Mouse (Mus musculus): ENCODE measurements at regions not wholly inside any gene's neighbourhood (a gene's known extent, or its start where the extent isn't known, plus 50 kb on each side); places are given as distances from the start of the nearest gene placed in this dataset.
"Not testable (repeated sequence)": the region's sequence is repeated elsewhere in the genome, so short reads cannot be mapped to it uniquely, and the experiment has no call there.

- ATAC-seq (ENCODE audit: insufficient number of reproducible peaks, insufficient read depth, low FRiP score, low read depth) = no peak
- H3K36me3 ChIP-seq (ENCODE audit: control insufficient read depth, insufficient read depth, low read length) = no peaks in the 10 kb centered on the region
- 62% methylated on average over 8 of the region's 8 CpGs for WGBS
- H3K9ac ChIP-seq (ENCODE audit: low read length) = no peak overlapping the region
- H3K4me1 ChIP-seq (ENCODE audit: control insufficient read depth in 2 of 2, insufficient read depth in 2 of 2, low read length in 2 of 2) = peaks cover 0 to 2% of the 10 kb centered on the region in 2 experiments; a peak in 1 of 4 replicates
- no peaks in the 10 kb centered on the region for H3K9me3 ChIP-seq (ENCODE audit: control insufficient read depth, low read length)
- H3K27me3 ChIP-seq (ENCODE audit: control insufficient read depth, insufficient read depth, low read length) = no peaks in the 10 kb centered on the region
- H3K4me2 ChIP-seq (ENCODE audit: low read length) = no peak overlapping the region
- no peak overlapping the region for H3K4me3 ChIP-seq (ENCODE audit: control insufficient read depth in 1 of 2, insufficient read depth in 1 of 2, low read depth in 1 of 2, low read length in 2 of 2)
- H3K27ac ChIP-seq (replicated peaks in 1 of 2; ENCODE audit: control insufficient read depth in 1 of 2, insufficient read depth in 1 of 2, low read depth in 2 of 2, low read length in 2 of 2) = no peak overlapping the region
Measured at GRCm38 (mm10) chr1:166900441-166901161, 100.6 kb upstream of the Fam78b start.

GRCm38 (mm10) chr1:166901574-166901973 lies 99.6 kb upstream of the Fam78b start:
- Histone ChIP-seq H3K4me1 (ENCODE audit: control insufficient read depth in 2 of 2, insufficient read depth in 2 of 2, low read length in 2 of 2) (peaks cover 0 to 2% of the 10 kb centered on the region in 2 experiments; a peak in 1 of 4 replicates), H3K27ac (replicated peaks in 1 of 2; ENCODE audit: control insufficient read depth in 1 of 2, insufficient read depth in 1 of 2, low read depth in 2 of 2, low read length in 2 of 2) (no peak overlapping the region)

GRCm38 (mm10) chr1:166903417-166903816 lies 97.8 kb upstream of the Fam78b start:
- H3K27me3 ChIP-seq (ENCODE audit: control insufficient read depth, insufficient read depth, low read length) = no peaks in the 10 kb centered on the region
- H3K4me1 ChIP-seq (ENCODE audit: control insufficient read depth in 2 of 2, insufficient read depth in 2 of 2, low read length in 2 of 2) = peaks cover 0 to 2% of the 10 kb centered on the region in 2 experiments; a peak in 1 of 4 replicates
- H3K4me3 ChIP-seq (ENCODE audit: control insufficient read depth in 1 of 2, insufficient read depth in 1 of 2, low read depth in 1 of 2, low read length in 2 of 2) = no peak overlapping the region
- WGBS = 67% methylated on average over 5 of the region's 5 CpGs
- H3K4me2 ChIP-seq (ENCODE audit: low read length) = no peak overlapping the region
- H3K9me3 ChIP-seq (ENCODE audit: control insufficient read depth, low read length) = no peaks in the 10 kb centered on the region
- H3K36me3 ChIP-seq (ENCODE audit: control insufficient read depth, insufficient read depth, low read length) = no peaks in the 10 kb centered on the region
- no peak overlapping the region for H3K9ac ChIP-seq (ENCODE audit: low read length)
- no peak overlapping the region for H3K27ac ChIP-seq (replicated peaks in 1 of 2; ENCODE audit: control insufficient read depth in 1 of 2, insufficient read depth in 1 of 2, low read depth in 2 of 2, low read length in 2 of 2)
- no peak for ATAC-seq (ENCODE audit: insufficient number of reproducible peaks, insufficient read depth, low FRiP score, low read depth)

More at GRCm38 (mm10) chr1:166901574-166901973, 99.6 kb upstream of the Fam78b start:
- Histone ChIP-seq H3K4me2 (ENCODE audit: low read length) (no peak overlapping the region), H3K4me3 (ENCODE audit: control insufficient read depth in 1 of 2, insufficient read depth in 1 of 2, low read depth in 1 of 2, low read length in 2 of 2) (no peak overlapping the region), H3K36me3 (ENCODE audit: control insufficient read depth, insufficient read depth, low read length) (no peaks in the 10 kb centered on the region), H3K27me3 (ENCODE audit: control insufficient read depth, insufficient read depth, low read length) (no peaks in the 10 kb centered on the region), H3K9me3 (ENCODE audit: control insufficient read depth, low read length) (no peaks in the 10 kb centered on the region), H3K9ac (ENCODE audit: low read length) (no peak overlapping the region)
- ATAC-seq (ENCODE audit: insufficient number of reproducible peaks, insufficient read depth, low FRiP score, low read depth) = no peak
- WGBS = 51% methylated on average over 4 of the region's 4 CpGs

GRCm38 (mm10) chr1:166908231-166908805 lies 92.9 kb upstream of the Fam78b start:
- no peak for ATAC-seq (ENCODE audit: insufficient number of reproducible peaks, insufficient read depth, low FRiP score, low read depth)
- H3K4me1 ChIP-seq (ENCODE audit: control insufficient read depth in 2 of 2, insufficient read depth in 2 of 2, low read length in 2 of 2) = no peaks in the 10 kb centered on the region

GRCm38 (mm10) chr1:166912195-166912594 lies 89.0 kb upstream of the Fam78b start:
- not testable (repeated sequence) for H3K27me3 ChIP-seq (ENCODE audit: control insufficient read depth, insufficient read depth, low read length); H3K36me3 ChIP-seq (ENCODE audit: control insufficient read depth, insufficient read depth, low read length); H3K27ac ChIP-seq (replicated peaks in 1 of 2; ENCODE audit: control insufficient read depth in 1 of 2, insufficient read depth in 1 of 2, low read depth in 2 of 2, low read length in 2 of 2); ATAC-seq (ENCODE audit: insufficient number of reproducible peaks, insufficient read depth, low FRiP score, low read depth); H3K9ac ChIP-seq (ENCODE audit: low read length); H3K4me1 ChIP-seq (ENCODE audit: control insufficient read depth in 2 of 2, insufficient read depth in 2 of 2, low read length in 2 of 2); H3K4me2 ChIP-seq (ENCODE audit: low read length); H3K9me3 ChIP-seq (ENCODE audit: control insufficient read depth, low read length); H3K4me3 ChIP-seq (ENCODE audit: control insufficient read depth in 1 of 2, insufficient read depth in 1 of 2, low read depth in 1 of 2, low read length in 2 of 2)
- WGBS = 81% methylated on average over 7 of the region's 10 CpGs

More at GRCm38 (mm10) chr1:166908231-166908805, 92.9 kb upstream of the Fam78b start:
- Histone ChIP-seq H3K27ac (replicated peaks in 1 of 2; ENCODE audit: control insufficient read depth in 1 of 2, insufficient read depth in 1 of 2, low read depth in 2 of 2, low read length in 2 of 2) (no peak overlapping the region), H3K36me3 (ENCODE audit: control insufficient read depth, insufficient read depth, low read length) (no peaks in the 10 kb centered on the region), H3K9ac (ENCODE audit: low read length) (no peak overlapping the region), H3K27me3 (ENCODE audit: control insufficient read depth, insufficient read depth, low read length) (no peaks in the 10 kb centered on the region), H3K4me2 (ENCODE audit: low read length) (no peak overlapping the region), H3K9me3 (ENCODE audit: control insufficient read depth, low read length) (no peaks in the 10 kb centered on the region), H3K4me3 (ENCODE audit: control insufficient read depth in 1 of 2, insufficient read depth in 1 of 2, low read depth in 1 of 2, low read length in 2 of 2) (no peak overlapping the region)
- 65% methylated on average over 10 of the region's 10 CpGs for WGBS

- Histone ChIP-seq H3K27me3 (ENCODE audit: control insufficient read depth, insufficient read depth, low read length) (no peaks in the 10 kb centered on the region), H3K9me3 (ENCODE audit: control insufficient read depth, low read length) (no peaks in the 10 kb centered on the region), H3K4me2 (ENCODE audit: low read length) (no peak overlapping the region), H3K36me3 (ENCODE audit: control insufficient read depth, insufficient read depth, low read length) (no peaks in the 10 kb centered on the region), H3K4me1 (ENCODE audit: control insufficient read depth in 2 of 2, insufficient read depth in 2 of 2, low read length in 2 of 2) (no peaks in the 10 kb centered on the region), H3K27ac (replicated peaks in 1 of 2; ENCODE audit: control insufficient read depth in 1 of 2, insufficient read depth in 1 of 2, low read depth in 2 of 2, low read length in 2 of 2) (no peak overlapping the region), H3K9ac (ENCODE audit: low read length) (no peak overlapping the region), H3K4me3 (ENCODE audit: control insufficient read depth in 1 of 2, insufficient read depth in 1 of 2, low read depth in 1 of 2, low read length in 2 of 2) (no peak overlapping the region)
- ATAC-seq (ENCODE audit: insufficient number of reproducible peaks, insufficient read depth, low FRiP score, low read depth) = no peak
- 81% methylated on average over 16 of the region's 16 CpGs for WGBS
Measured at GRCm38 (mm10) chr1:166922911-166923712, 78.1 kb upstream of the Fam78b start.

- Histone ChIP-seq H3K36me3 (ENCODE audit: control insufficient read depth, insufficient read depth, low read length) (no peaks in the 10 kb centered on the region), H3K4me1 (ENCODE audit: control insufficient read depth in 2 of 2, insufficient read depth in 2 of 2, low read length in 2 of 2) (no peaks in the 10 kb centered on the region), H3K4me3 (ENCODE audit: control insufficient read depth in 1 of 2, insufficient read depth in 1 of 2, low read depth in 1 of 2, low read length in 2 of 2) (no peak overlapping the region), H3K27me3 (ENCODE audit: control insufficient read depth, insufficient read depth, low read length) (no peaks in the 10 kb centered on the region), H3K9me3 (ENCODE audit: control insufficient read depth, low read length) (no peaks in the 10 kb centered on the region), H3K27ac (replicated peaks in 1 of 2; ENCODE audit: control insufficient read depth in 1 of 2, insufficient read depth in 1 of 2, low read depth in 2 of 2, low read length in 2 of 2) (no peak overlapping the region), H3K4me2 (ENCODE audit: low read length) (no peak overlapping the region), H3K9ac (ENCODE audit: low read length) (no peak overlapping the region)
- no peak for ATAC-seq (ENCODE audit: insufficient number of reproducible peaks, insufficient read depth, low FRiP score, low read depth)
- 67% methylated on average over 3 of the region's 3 CpGs for WGBS
Measured at GRCm38 (mm10) chr1:166923713-166923975, 77.6 kb upstream of the Fam78b start.
